Mouse (Mus musculus) limb, embryonic 10.5 days (tissue): ENCODE results near the gene Senp1. TPM values are rescaled to one million over a fixed set of nuclear protein-coding genes. Genes with fewer than 3 reads are reported as not detected.

Experiments
- DNase-seq: peaks from one replicate; pipeline ENCODE4 v3.0.0-alpha.2; 2017; ENCODE audit warnings: low spot score
- H3K27ac ChIP-seq: fragments of 300-500 bp; sonication (generic); 2 replicates; pipeline ENCODE4 v1.5.1; 2016; ENCODE audit warnings: mild to moderate bottlenecking
- H3K27me3 ChIP-seq: fragments of 300-500 bp; sonication (generic); 2 replicates; pipeline ENCODE4 v1.6.1; 2016; ENCODE audit warnings: low read depth, mild to moderate bottlenecking; ENCODE audit not compliant: poor library complexity, severe bottlenecking
- H3K36me3 ChIP-seq: fragments of 300-500 bp; sonication (generic); 2 replicates; pipeline ENCODE4 v1.6.1; 2016; ENCODE audit warnings: mild to moderate bottlenecking, moderate library complexity
- H3K4me1 ChIP-seq: fragments of 300-500 bp; sonication (generic); 2 replicates; pipeline ENCODE4 v1.6.1; 2016
- H3K4me3 ChIP-seq: fragments of 300-500 bp; sonication (generic); 2 replicates; pipeline ENCODE4 v1.5.1; 2016; ENCODE audit warnings: mild to moderate bottlenecking, moderate library complexity
- H3K9me3 ChIP-seq: fragments of 300-500 bp; sonication (generic); replicated peaks from 2 replicates; pipeline ENCODE4 v1.6.1; 2016; ENCODE audit warnings: mild to moderate bottlenecking
- WGBS: fragments of 180-500 bp; shearing (Covaris S2); methylation state at CpG from one replicate; pipeline ENCODE4 v1.1.7; 2016; 5-methylcytosine and 5-hydroxymethylcytosine counted together
- polyA plus RNA-seq: library from polyadenylated mRNA; unstranded; fragments of >200 nt; fragmentation: Nextera tagmentation; extraction: Ambion mirVana; gene quantifications from 2 replicates; pipeline ENCODE4 v1.2.1, GENCODE M21; 2016

Gene Senp1
- polyA plus RNA-seq = 46.8 and 51.6 TPM in 2 replicates

GRCm38 (mm10) chr15:98093121-98094011, at the start of gene Senp1:
Gene Senp1 (minus strand): TSS chr15:98093744.
- no peaks in the 10 kb centered on the region for H3K9me3 ChIP-seq
- peaks cover 14% of the 10 kb centered on the region for H3K36me3 ChIP-seq
- 1% methylated on average over 58 of the region's 58 CpGs for WGBS
- no peaks in the 10 kb centered on the region for H3K27me3 ChIP-seq
- H3K27ac ChIP-seq = peak within 1 kb of the TSS; percentile 98
- peak; percentile 93 for DNase-seq
- peak within 1 kb of the TSS; percentile 96 for H3K4me3 ChIP-seq
- H3K4me1 ChIP-seq = peaks cover 22% of the 10 kb centered on the region

- no peak overlapping the region for H3K4me3 ChIP-seq
Measured at GRCm38 (mm10) chr15:98142515-98142914, 49.0 kb upstream of the Senp1 start.

DNA sequence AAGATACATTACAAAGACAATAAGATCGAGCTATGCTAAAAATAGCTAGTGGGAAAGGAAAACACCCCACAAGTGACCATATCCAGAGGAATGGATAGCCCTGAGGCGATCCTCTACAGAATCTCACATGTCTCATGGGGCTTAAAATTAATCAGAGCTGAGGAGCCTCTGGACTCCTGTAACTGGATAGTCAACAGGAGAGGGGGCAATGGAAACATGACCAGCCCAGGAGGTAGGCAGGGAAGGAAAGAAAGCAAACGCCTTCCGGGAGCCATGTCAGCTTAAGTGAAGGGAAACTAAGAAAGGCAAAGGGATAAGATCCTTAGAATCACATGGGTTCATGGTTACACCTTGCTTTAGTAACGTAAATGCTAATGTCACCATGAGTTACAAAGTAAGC, 47.3 kb upstream of the Senp1 start:
- WGBS = 98% methylated on average over 5 of the region's 5 CpGs
- Histone ChIP-seq H3K27me3 (no peaks in the 10 kb centered on the region), H3K4me3 (no peak overlapping the region), H3K4me1 (peaks cover 10% of the 10 kb centered on the region), H3K9me3 (no peaks in the 10 kb centered on the region), H3K27ac (no peak overlapping the region), H3K36me3 (peaks cover 64% of the 10 kb centered on the region)
- DNase-seq = no peak

More at GRCm38 (mm10) chr15:98142515-98142914, 49.0 kb upstream of the Senp1 start:
- WGBS = 85% methylated on average over 10 of the region's 10 CpGs
- Histone ChIP-seq H3K36me3 (peaks cover 47% of the 10 kb centered on the region), H3K27ac (no peak overlapping the region), H3K9me3 (no peaks in the 10 kb centered on the region), H3K27me3 (no peaks in the 10 kb centered on the region), H3K4me1 (peaks cover 14% of the 10 kb centered on the region)
- no peak for DNase-seq

GRCm38 (mm10) chr15:98139763-98140162, 46.2 kb upstream of the Senp1 start:
- H3K27me3 ChIP-seq = no peaks in the 10 kb centered on the region
- no peak overlapping the region for H3K27ac ChIP-seq
- WGBS = 75% methylated on average over 7 of the region's 7 CpGs
- no peak overlapping the region for H3K4me3 ChIP-seq
- DNase-seq = no peak
- H3K36me3 ChIP-seq = peaks cover 75% of the 10 kb centered on the region
- H3K9me3 ChIP-seq = no peaks in the 10 kb centered on the region
- peaks cover 6% of the 10 kb centered on the region for H3K4me1 ChIP-seq

- no peak overlapping the region for H3K4me3 ChIP-seq
- H3K9me3 ChIP-seq = no peaks in the 10 kb centered on the region
- H3K27ac ChIP-seq = no peak overlapping the region
- DNase-seq = no peak
- H3K4me1 ChIP-seq = no peaks in the 10 kb centered on the region
- 92% methylated on average over 9 of the region's 9 CpGs for WGBS
- H3K36me3 ChIP-seq = peaks cover 95% of the 10 kb centered on the region
- H3K27me3 ChIP-seq = no peaks in the 10 kb centered on the region
Measured at GRCm38 (mm10) chr15:98136871-98137270, 43.3 kb upstream of the Senp1 start.

DNA sequence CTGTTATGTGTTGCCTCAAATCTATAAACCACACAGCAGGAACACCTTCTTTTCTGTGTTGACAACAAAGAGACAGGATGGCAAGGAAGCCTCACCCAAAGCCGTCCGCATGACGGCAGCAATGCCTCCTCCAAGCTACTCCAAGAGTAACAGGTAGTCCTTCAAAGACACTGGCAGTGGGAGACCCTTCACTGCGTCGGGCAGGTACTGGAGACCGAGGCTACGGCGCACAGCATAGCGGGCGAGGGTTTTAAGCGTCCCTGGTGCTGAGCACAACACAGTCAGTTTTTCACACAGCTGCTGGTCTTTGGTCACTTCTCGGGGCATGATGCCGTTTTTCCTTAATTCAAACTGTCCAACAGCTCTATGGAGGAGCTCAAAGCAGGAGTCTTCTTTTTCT, 42.1 kb upstream of the Senp1 start:
- H3K27ac ChIP-seq = no peak overlapping the region
- no peaks in the 10 kb centered on the region for H3K4me1 ChIP-seq
- H3K27me3 ChIP-seq = no peaks in the 10 kb centered on the region
- peaks cover 97% of the 10 kb centered on the region for H3K36me3 ChIP-seq
- no peak for DNase-seq
- no peaks in the 10 kb centered on the region for H3K9me3 ChIP-seq
- no peak overlapping the region for H3K4me3 ChIP-seq
- whole genome bisulfite sequencing = 93% methylated on average over 13 of the region's 13 CpGs

- Histone ChIP-seq H3K27me3 (no peaks in the 10 kb centered on the region), H3K9me3 (no peaks in the 10 kb centered on the region), H3K4me1 (no peaks in the 10 kb centered on the region), H3K36me3 (peaks cover 97% of the 10 kb centered on the region), H3K4me3 (no peak overlapping the region), H3K27ac (no peak overlapping the region)
- 85% methylated on average over 3 of the region's 3 CpGs for WGBS
- DNase-seq = no peak
Measured at GRCm38 (mm10) chr15:98134666-98135065, 41.1 kb upstream of the Senp1 start.

DNA sequence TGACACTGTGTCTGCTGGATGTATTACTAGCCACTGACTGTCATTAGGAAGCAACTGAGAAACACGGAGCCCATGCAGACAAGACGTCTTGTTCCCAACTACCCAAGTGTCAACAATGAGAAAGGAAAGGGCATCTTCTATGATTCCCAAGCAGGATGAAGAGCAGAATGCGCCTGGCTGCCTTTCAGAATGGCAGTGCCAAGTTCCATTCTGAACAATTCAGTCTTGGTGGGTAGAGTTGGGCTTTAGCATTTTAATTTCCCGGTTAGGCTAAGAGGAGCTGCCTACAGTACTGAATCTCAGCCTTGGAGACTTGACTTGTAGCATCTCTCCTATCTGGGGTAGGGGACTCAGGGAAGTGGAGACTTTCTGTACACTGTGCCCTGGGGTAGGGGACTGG, 40.5 kb upstream of the Senp1 start:
- Histone ChIP-seq H3K36me3 (peaks cover 95% of the 10 kb centered on the region), H3K27ac (no peak overlapping the region), H3K4me3 (no peak overlapping the region), H3K27me3 (no peaks in the 10 kb centered on the region), H3K9me3 (no peaks in the 10 kb centered on the region), H3K4me1 (no peaks in the 10 kb centered on the region)
- WGBS = 93% methylated on average over 4 of the region's 4 CpGs
- DNase-seq = no peak

GRCm38 (mm10) chr15:98133471-98133870, 39.9 kb upstream of the Senp1 start:
- Histone ChIP-seq H3K4me1 (0 out of 2 replicates have a peak, but pooled peaks cover 2% of the 10 kb centered on the region), H3K9me3 (no peaks in the 10 kb centered on the region), H3K27ac (no peak overlapping the region), H3K36me3 (peaks cover 91% of the 10 kb centered on the region), H3K4me3 (no peak overlapping the region), H3K27me3 (no peaks in the 10 kb centered on the region)
- 83% methylated on average over 3 of the region's 3 CpGs for WGBS
- DNase-seq = no peak

- no peaks in the 10 kb centered on the region for H3K27me3 ChIP-seq
- 0 out of 2 replicates have a peak, but pooled peaks cover 2% of the 10 kb centered on the region for H3K4me1 ChIP-seq
- WGBS = 89% methylated on average over 15 of the region's 15 CpGs
- no peaks in the 10 kb centered on the region for H3K9me3 ChIP-seq
- DNase-seq = no peak
- no peak overlapping the region for H3K4me3 ChIP-seq
- H3K27ac ChIP-seq = no peak overlapping the region
- peaks cover 91% of the 10 kb centered on the region for H3K36me3 ChIP-seq
Measured at GRCm38 (mm10) chr15:98131942-98132655, 38.6 kb upstream of the Senp1 start.

DNA sequence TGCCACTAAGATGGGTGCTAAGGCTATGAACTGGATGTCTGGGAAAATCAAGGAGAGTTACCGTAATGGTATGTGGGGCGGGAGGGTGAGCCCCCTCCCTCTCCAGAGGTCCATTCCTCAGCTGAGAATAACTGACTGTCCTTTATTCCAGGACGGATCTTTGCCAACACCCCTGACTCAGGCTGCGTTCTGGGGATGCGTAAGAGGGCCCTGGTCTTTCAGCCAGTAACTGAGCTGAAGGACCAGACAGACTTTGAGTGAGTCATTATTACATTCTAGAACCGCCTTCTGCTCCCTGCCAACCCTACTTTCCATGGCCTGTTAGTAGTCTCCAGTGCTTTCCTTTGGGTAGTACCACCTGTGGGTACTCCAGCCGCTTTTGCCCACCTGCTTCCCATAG, 37.9 kb upstream of the Senp1 start:
- 0 out of 2 replicates have a peak, but pooled peaks cover 2% of the 10 kb centered on the region for H3K4me1 ChIP-seq
- no peaks in the 10 kb centered on the region for H3K9me3 ChIP-seq
- no peaks in the 10 kb centered on the region for H3K27me3 ChIP-seq
- peaks cover 90% of the 10 kb centered on the region for H3K36me3 ChIP-seq
- no peak overlapping the region for H3K27ac ChIP-seq
- H3K4me3 ChIP-seq = no peak overlapping the region
- 93% methylated on average over 7 of the region's 7 CpGs for WGBS
- no peak for DNase-seq

GRCm38 (mm10) chr15:98131001-98131400, 37.5 kb upstream of the Senp1 start:
- H3K4me3 ChIP-seq = no peak overlapping the region
- H3K27me3 ChIP-seq = no peaks in the 10 kb centered on the region
- no peak overlapping the region for H3K27ac ChIP-seq
- 0 out of 2 replicates have a peak, but pooled peaks cover 2% of the 10 kb centered on the region for H3K4me1 ChIP-seq
- H3K36me3 ChIP-seq = peaks cover 90% of the 10 kb centered on the region
- DNase-seq = no peak
- no peaks in the 10 kb centered on the region for H3K9me3 ChIP-seq
- 92% methylated on average over 4 of the region's 4 CpGs for WGBS

DNA sequence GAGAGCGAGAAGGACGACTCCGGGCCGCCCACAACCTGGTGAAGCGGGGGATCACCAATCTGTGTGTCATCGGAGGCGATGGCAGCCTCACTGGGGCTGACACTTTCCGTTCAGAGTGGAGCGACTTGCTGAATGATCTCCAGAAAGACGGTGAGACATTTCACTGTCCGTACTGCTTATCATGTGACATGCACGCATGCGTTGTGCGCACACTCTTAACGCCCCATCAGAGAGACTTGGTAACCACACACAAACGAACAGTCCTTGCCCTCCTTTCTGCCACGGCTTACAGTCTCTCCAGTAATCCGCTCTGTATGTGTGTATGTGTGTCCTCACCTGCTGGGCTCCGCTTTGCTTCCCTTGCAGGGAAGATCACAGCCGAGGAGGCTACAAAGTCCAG, 27.3 kb upstream of the Senp1 start:
- H3K36me3 ChIP-seq = peaks cover 88% of the 10 kb centered on the region
- H3K4me1 ChIP-seq = no peaks in the 10 kb centered on the region
- 95% methylated on average over 20 of the region's 20 CpGs for WGBS

More for the DNA sequence above, 27.3 kb upstream of the Senp1 start:
- DNase-seq = no peak
- no peaks in the 10 kb centered on the region for H3K9me3 ChIP-seq
- H3K27ac ChIP-seq = no peak overlapping the region
- H3K4me3 ChIP-seq = no peak overlapping the region
- H3K27me3 ChIP-seq = no peaks in the 10 kb centered on the region
